Mouse (Mus musculus) liver, adult 2 months (tissue): ENCODE results near the gene Cib4. TPM values are rescaled to one million over a fixed set of nuclear protein-coding genes. Genes with fewer than 3 reads are reported as not detected.

Experiments used
- DNase-seq: peaks from one replicate; pipeline ENCODE4 v3.0.0-alpha.2; 2011; ENCODE audit warnings: low read depth, low spot score; ENCODE audit errors: extremely low read depth
- H3K27ac ChIP-seq: fragments of 200-500 bp; replicated peaks from 2 replicates; pipeline ENCODE4 v1.5.1; 2012; ENCODE audit warnings: low read depth, mild to moderate bottlenecking, control low read depth, inconsistent platforms, low read length; ENCODE audit not compliant: insufficient read depth
- H3K27me3 ChIP-seq: fragments of 200-500 bp; 2 replicates; pipeline ENCODE4 v1.6.1; 2012; ENCODE audit warnings: mild to moderate bottlenecking, moderate library complexity, low read length, inconsistent platforms; ENCODE audit not compliant: control insufficient read depth, insufficient read depth
- H3K36me3 ChIP-seq: fragments of 200-500 bp; 2 replicates; pipeline ENCODE4 v1.6.1; 2012; ENCODE audit warnings: low read length, inconsistent platforms; ENCODE audit not compliant: control insufficient read depth, insufficient read depth
- H3K4me1 ChIP-seq: fragments of 200-500 bp; 2 replicates; pipeline ENCODE4 v1.6.1; 2011; ENCODE audit warnings: low read length; ENCODE audit not compliant: control insufficient read depth, insufficient read depth
- H3K4me3 ChIP-seq: fragments of 200-500 bp; 2 replicates; pipeline ENCODE4 v1.5.1; 2011; ENCODE audit warnings: low read depth, mild to moderate bottlenecking, control low read depth, low read length, moderate library complexity; ENCODE audit not compliant: insufficient read depth
- H3K79me2 ChIP-seq: fragments of 200-500 bp; 2 replicates; pipeline ENCODE4 v1.6.1; 2012; ENCODE audit warnings: inconsistent platforms, mild to moderate bottlenecking, low read length, moderate library complexity; ENCODE audit not compliant: control insufficient read depth, insufficient read depth
- H3K9ac ChIP-seq: fragments of 200-500 bp; 2 replicates; pipeline ENCODE4 v1.6.1; 2012; ENCODE audit warnings: low read depth, mild to moderate bottlenecking, control low read depth, inconsistent platforms, low read length
- CTCF ChIP-seq: fragments of 200-500 bp; IDR thresholded peaks from 2 replicates; pipeline ENCODE4 v1.5.1; 2011; ENCODE audit warnings: low read depth, low read length, control low read depth
- POLR2A ChIP-seq: fragments of 200-500 bp; IDR thresholded peaks from 2 replicates; pipeline ENCODE4 v1.6.1; 2011; ENCODE audit warnings: low read length, control low read depth; ENCODE audit not compliant: insufficient read depth; ENCODE audit errors: extremely low read depth
- WGBS: fragments of 180-500 bp; shearing (Covaris S2); methylation state at CpG from one replicate; pipeline ENCODE4 v1.1.7; 2018; 5-methylcytosine and 5-hydroxymethylcytosine counted together
- polyA plus RNA-seq: library from polyadenylated mRNA; depleted of rRNA; stranded (reverse); fragments of >200 nt; gene quantifications from 2 replicates; pipeline ENCODE4 v1.2.3, GENCODE M21; 2012; rRNA removed
- total RNA-seq: library from RNA; depleted of rRNA; stranded (reverse); fragments of >200 nt; gene quantifications from 2 replicates; pipeline ENCODE4 v1.2.3, GENCODE M21; 2014; rRNA removed

The Cib4 gene
- total RNA-seq (not detected in 2 replicates), polyA plus RNA-seq (not detected in 2 replicates)

- 12% methylated on average over 2 of the region's 2 CpGs for WGBS
- H3K27me3 ChIP-seq: no peaks in the 10 kb centered on the region
- no peaks in the 10 kb centered on the region for H3K4me1 ChIP-seq
- no peak within 1 kb of the TSS for H3K27ac ChIP-seq
- DNase-seq: peak; percentile 91
- no peaks in the 10 kb centered on the region for H3K36me3 ChIP-seq
- H3K79me2 ChIP-seq: no peaks in the 10 kb centered on the region
- no peak within 1 kb of the TSS for H3K4me3 ChIP-seq
- no peak within 1 kb of the TSS for H3K9ac ChIP-seq
- TF ChIP-seq CTCF: no peak
These were observed at the start of gene Cib4 for GRCm38 (mm10) chr5:30545698-30546097. Cib4 (minus strand) TSS chr5:30545836.

- peak overlapping the region; percentile 17; the same call in 1 of the 2 replicates for H3K27ac ChIP-seq
- 62% methylated on average over 6 of the region's 6 CpGs for WGBS
- DNase-seq: no peak
- no peak overlapping the region for H3K9ac ChIP-seq
- H3K27me3 ChIP-seq: no peaks in the 10 kb centered on the region
- H3K36me3 ChIP-seq: no peaks in the 10 kb centered on the region
- no peaks in the 10 kb centered on the region for H3K79me2 ChIP-seq
- peaks cover 4% of the 10 kb centered on the region; the same call in 1 of the 2 replicates for H3K4me1 ChIP-seq
- H3K4me3 ChIP-seq: no peak overlapping the region
- no peak for TF ChIP-seq CTCF
- no peak for TF ChIP-seq POLR2A
These were observed 49.4 kb upstream of the Cib4 start for GRCm38 (mm10) chr5:30594953-30595560.

GRCm38 (mm10) chr5:30593811-30594504 is 48.3 kb upstream of the Cib4 start:
- no peak overlapping the region for H3K4me3 ChIP-seq
- H3K36me3 ChIP-seq: no peaks in the 10 kb centered on the region
- peak overlapping the region; percentile 17 for H3K27ac ChIP-seq
- H3K4me1 ChIP-seq: peaks cover 4% of the 10 kb centered on the region; the same call in 1 of the 2 replicates
- no peak for TF ChIP-seq CTCF
- no peak for TF ChIP-seq POLR2A
- DNase-seq: peak; percentile 17
- H3K79me2 ChIP-seq: no peaks in the 10 kb centered on the region
- peaks cover 3% of the 10 kb centered on the region for H3K27me3 ChIP-seq
- WGBS: 66% methylated on average over 10 of the region's 10 CpGs
- no peak overlapping the region for H3K9ac ChIP-seq

- Histone ChIP-seq H3K9ac (no peak overlapping the region), H3K79me2 (no peaks in the 10 kb centered on the region), H3K4me1 (peaks cover 4% of the 10 kb centered on the region; the same call in 1 of the 2 replicates), H3K4me3 (no peak overlapping the region), H3K36me3 (no peaks in the 10 kb centered on the region), H3K27ac (no peak overlapping the region; the same call in 1 of the 2 replicates), H3K27me3 (peaks cover 9% of the 10 kb centered on the region)
- no peak for DNase-seq
- TF ChIP-seq CTCF (no peak), POLR2A (no peak)
- 71% methylated on average over 11 of the region's 11 CpGs for WGBS
These were observed 47.7 kb upstream of the Cib4 start for GRCm38 (mm10) chr5:30593360-30593759.

DNA sequence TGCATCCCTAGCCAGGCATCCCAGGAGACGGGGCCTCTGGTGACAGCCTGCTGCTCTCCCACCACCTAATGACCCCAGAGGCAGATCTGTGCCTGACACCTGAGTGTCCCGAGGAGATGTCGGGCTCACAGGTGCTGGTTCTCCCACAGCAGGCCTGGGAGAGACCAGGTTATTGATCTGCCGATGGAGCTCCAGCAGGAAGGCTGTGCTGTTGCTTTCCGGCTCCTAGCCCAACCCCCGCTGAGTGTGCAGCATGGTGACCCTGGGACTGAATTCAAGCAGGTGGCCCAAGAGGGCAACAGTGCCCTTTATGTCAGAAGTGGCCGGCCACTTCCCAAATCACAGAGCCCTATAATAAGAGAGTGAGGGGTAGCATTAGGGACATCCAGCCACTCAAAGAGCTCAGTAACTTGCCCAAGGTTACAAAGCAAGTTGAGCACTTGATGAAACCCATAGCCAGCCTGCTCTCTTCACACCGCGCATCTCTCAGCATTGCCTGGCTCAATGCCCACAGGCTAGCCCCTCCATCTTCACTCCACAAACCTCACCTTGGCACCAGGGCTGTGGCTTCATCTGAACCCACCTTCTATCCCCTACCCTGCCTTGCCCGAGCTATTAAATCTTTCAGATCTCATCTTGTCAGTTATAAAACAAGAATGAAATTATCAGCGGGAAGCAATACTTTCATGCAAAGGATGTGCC is 46.8 kb upstream of the Cib4 start:
- H3K27me3 ChIP-seq: peaks cover 10% of the 10 kb centered on the region
- TF ChIP-seq CTCF: no peak
- no peak for TF ChIP-seq POLR2A
- H3K27ac ChIP-seq: no peak overlapping the region
- DNase-seq: no peak
- no peak overlapping the region for H3K4me3 ChIP-seq
- H3K9ac ChIP-seq: no peak overlapping the region
- H3K36me3 ChIP-seq: no peaks in the 10 kb centered on the region
- WGBS: 81% methylated on average over 11 of the region's 11 CpGs
- no peaks in the 10 kb centered on the region for H3K79me2 ChIP-seq
- H3K4me1 ChIP-seq: peaks cover 4% of the 10 kb centered on the region; the same call in 1 of the 2 replicates
